Mouse (Mus musculus) layer of hippocampus, adult 18-20 months (tissue): ENCODE data around the gene Gaa. TPM values are rescaled to one million over a fixed set of nuclear protein-coding genes. Genes with fewer than 3 reads are reported as not detected.

ENCODE experiments used
- DNase-seq, 2 experiments: peaks; one replicate each; pipeline ENCODE4 v3.0.0; 2022; ENCODE audit warnings: low spot score in 2 of 2
- total RNA-seq, 2 experiments: library from RNA; stranded (reverse); gene quantifications; 2 replicates each; pipeline ENCODE4 v1.2.3; 2021

Gene Gaa
- total RNA-seq, 2 experiments from 2014 or later, result 347 to 355 TPM

GRCm38 (mm10) chr11:119300246-119300935 lies 32.7 kb downstream of the Gaa start:
- no peak for DNase-seq

DNA sequence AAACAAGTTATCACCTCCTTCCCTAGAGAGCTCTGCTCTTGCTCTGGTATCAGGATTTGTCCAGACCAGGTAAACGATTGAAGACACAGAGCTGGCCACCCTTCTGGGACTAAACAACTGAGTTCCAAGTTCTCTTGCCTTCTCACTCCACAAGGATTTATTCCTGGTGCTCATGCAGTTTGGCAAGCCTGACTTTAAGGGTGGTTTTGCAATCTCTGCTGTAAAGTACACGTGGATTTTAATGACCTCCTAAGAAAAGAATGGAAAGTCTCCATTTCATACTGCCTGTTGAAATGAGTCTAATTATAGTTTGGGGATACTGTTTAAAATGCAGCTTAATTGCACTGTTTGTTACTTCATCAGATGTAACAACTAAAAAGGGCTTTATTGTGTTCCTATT lies 33.3 kb downstream of the Gaa start:
- no peak for DNase-seq

DNA sequence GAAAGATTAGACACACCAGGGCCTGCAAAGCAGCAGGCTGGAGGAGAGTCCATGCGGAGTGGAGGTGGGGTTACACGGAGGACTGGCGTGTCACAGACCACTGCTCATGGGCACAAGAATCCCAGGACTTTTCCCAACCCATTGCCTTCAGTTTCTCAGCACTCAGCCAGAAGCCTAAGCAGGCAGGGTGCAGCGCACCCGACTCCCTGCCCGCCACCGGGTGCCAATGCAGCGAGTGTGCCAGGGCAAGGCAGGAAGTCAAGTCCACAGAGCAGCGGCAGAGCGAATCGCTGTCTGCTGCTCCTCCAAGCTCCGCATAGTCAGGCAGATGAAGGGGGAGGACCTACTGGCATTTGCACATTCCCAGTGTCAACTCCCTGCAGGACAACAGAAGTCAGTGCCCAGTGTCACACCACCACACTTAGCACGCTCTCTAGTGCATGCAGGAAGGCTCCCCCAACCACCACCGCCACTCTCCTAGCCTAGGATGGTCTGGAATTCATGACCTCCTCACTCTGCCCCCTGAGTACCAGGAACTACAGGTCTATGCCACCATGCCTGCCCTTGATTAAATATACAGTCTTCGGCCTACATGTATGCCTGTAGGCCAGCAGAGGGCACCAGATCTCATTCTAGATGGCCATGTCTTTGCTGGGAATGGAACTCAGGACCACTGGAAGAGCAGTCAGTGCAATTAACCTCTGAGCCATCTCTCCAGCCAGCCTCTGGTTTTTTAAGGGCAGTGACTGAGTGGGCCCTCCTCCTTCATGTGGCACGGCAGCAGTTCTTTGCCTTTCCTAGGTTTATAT lies 37.4 kb downstream of the Gaa start:
- peak in 1 of 2 experiments; percentile 33 for DNase-seq

GRCm38 (mm10) chr11:119306762-119307657 lies 39.3 kb downstream of the Gaa start:
- DNase-seq, result no peak

DNA sequence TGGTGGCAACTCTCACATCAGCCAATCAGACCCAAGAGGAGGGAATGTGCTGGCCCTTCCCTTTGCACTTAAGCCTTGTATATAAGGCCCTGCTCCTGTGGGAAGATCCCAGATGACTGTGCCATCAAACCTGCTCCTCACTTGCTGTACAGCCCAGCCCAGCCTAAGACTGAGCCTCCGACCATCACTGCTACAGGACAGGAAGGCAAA lies 39.9 kb downstream of the Gaa start, which contains the start of gene Card14:
Gene Card14 (plus strand): TSS at position 111 of the 210 bp plus-strand sequence.
- DNase-seq, result no peak

GRCm38 (mm10) chr11:119307916-119308315 lies 40.2 kb downstream of the Gaa start:
- DNase-seq, result no peak

GRCm38 (mm10) chr11:119310621-119311020 lies 42.9 kb downstream of the Gaa start:
- DNase-seq, result no peak

GRCm38 (mm10) chr11:119314252-119314936 lies 46.7 kb downstream of the Gaa start:
- DNase-seq, result no peak

- DNase-seq, result no peak
Measured at GRCm38 (mm10) chr11:119316720-119317119, 49.0 kb downstream of the Gaa start.

DNA sequence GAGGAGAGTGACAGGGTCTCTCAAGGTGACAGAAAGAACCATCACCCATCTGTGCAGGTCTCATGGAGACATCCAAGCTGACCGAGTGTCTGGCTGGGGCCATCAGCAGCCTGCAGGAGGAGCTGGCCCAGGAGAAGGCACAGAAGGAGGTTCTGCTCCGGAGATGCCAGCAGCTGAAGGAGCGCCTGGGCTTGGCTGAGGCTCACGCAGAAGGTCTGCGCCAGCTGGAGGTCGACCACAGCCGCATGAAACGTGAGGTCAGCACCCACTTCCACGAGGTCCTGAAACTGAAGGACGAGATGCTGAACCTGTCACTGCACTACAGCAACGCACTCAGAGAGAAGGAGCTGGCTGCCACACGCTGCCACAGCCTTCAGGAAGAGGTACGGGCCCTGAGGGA lies 54.8 kb downstream of the Gaa start:
- no peak for DNase-seq

GRCm38 (mm10) chr11:119325068-119325467 lies 57.4 kb downstream of the Gaa start:
- DNase-seq, result no peak

GRCm38 (mm10) chr11:119330592-119330991 lies 62.9 kb downstream of the Gaa start:
- DNase-seq, result no peak

- no peak for DNase-seq
Measured at GRCm38 (mm10) chr11:119331970-119332369, 64.3 kb downstream of the Gaa start.

Other genes with a start within 250 kb of the Gaa start
- 1 to 10 TPM; 2.5 to 2.9 TPM for gene Cbx2, start 244.9 kb upstream of the Gaa start, total RNA-seq
- 10 to 100 TPM in 1 of 2 experiments, 1 to 10 TPM in 1; 8.7 to 10.9 TPM for gene Cbx8, start 226.9 kb upstream of the Gaa start, total RNA-seq
- 10 to 100 TPM; 44.7 to 49.1 TPM for gene Cbx4, start 181.7 kb upstream of the Gaa start, total RNA-seq
- 10 to 100 TPM; 37.5 to 39.9 TPM for gene Tbc1d16, start 39.4 kb upstream of the Gaa start, total RNA-seq
- 1 to 10 TPM; 2.3 to 2.7 TPM for gene Ccdc40, start 39.3 kb upstream of the Gaa start, total RNA-seq
- gene Eif4a3, start 32.2 kb downstream of the Gaa start, total RNA-seq, result 10 to 100 TPM; 92.8 to 97.8 TPM
- gene Card14, start 39.9 kb downstream of the Gaa start, total RNA-seq, result under 1 TPM; 0.36 to 0.47 TPM
- gene Sgsh, start 87.6 kb downstream of the Gaa start, total RNA-seq, result 1 to 10 TPM; 5.2 to 6.1 TPM
- gene Slc26a11, start 87.7 kb downstream of the Gaa start, total RNA-seq, result 1 to 10 TPM; 5.8 to 6.1 TPM
- 1 to 10 TPM; 3.0 to 4.1 TPM for gene Rnf213, start 125.2 kb downstream of the Gaa start, total RNA-seq
- 10 to 100 TPM; 34.7 to 36.2 TPM for gene Endov, start 223.5 kb downstream of the Gaa start, total RNA-seq